Mouse (Mus musculus) forebrain, embryonic 16.5 days (tissue): ENCODE data around the gene Wdr66. TPM values are rescaled to one million over a fixed set of nuclear protein-coding genes. Genes with fewer than 3 reads are reported as not detected.
"Not testable (repeated sequence)": the region's sequence is repeated elsewhere in the genome, so short reads cannot be mapped to it uniquely, and the experiment has no call there.

Experiments used
- ATAC-seq: fragments of 200-750 bp; cut with Nextera tagmentation; 2 replicates; pipeline ENCODE4 v1.8.0; 2017; ENCODE audit warnings: mild to moderate bottlenecking, moderate library complexity
- H3K27ac ChIP-seq: fragments of 300-500 bp; sonication (generic); 2 replicates; pipeline ENCODE4 v1.5.1; 2014; ENCODE audit warnings: low read length, control low read depth
- H3K27me3 ChIP-seq: fragments of 300-500 bp; sonication (generic); replicated peaks from 2 replicates; pipeline ENCODE4 v1.6.1; 2014; ENCODE audit warnings: low read length; ENCODE audit not compliant: control insufficient read depth, insufficient read depth
- H3K36me3 ChIP-seq: fragments of 300-500 bp; sonication (generic); 2 replicates; pipeline ENCODE4 v1.6.1; 2014; ENCODE audit not compliant: control insufficient read depth, insufficient read depth
- H3K4me1 ChIP-seq: fragments of 300-500 bp; sonication (generic); replicated peaks from 2 replicates; pipeline ENCODE4 v1.6.1; 2014; ENCODE audit warnings: low read length; ENCODE audit not compliant: control insufficient read depth, insufficient read depth
- H3K4me2 ChIP-seq: fragments of 300-500 bp; sonication (generic); 2 replicates; pipeline ENCODE4 v1.6.1; 2014; ENCODE audit warnings: mild to moderate bottlenecking, low read length, control low read depth
- H3K4me3 ChIP-seq: fragments of 300-500 bp; sonication (generic); replicated peaks from 2 replicates; pipeline ENCODE4 v1.5.1; 2014; ENCODE audit warnings: mild to moderate bottlenecking, low read length, control low read depth
- H3K9ac ChIP-seq: fragments of 300-500 bp; sonication (generic); replicated peaks from 2 replicates; pipeline ENCODE4 v1.6.1; 2014; ENCODE audit warnings: low read depth, low read length, control low read depth
- H3K9me3 ChIP-seq: fragments of 300-500 bp; sonication (generic); 2 replicates; pipeline ENCODE4 v1.6.1; 2016; ENCODE audit warnings: low read length; ENCODE audit not compliant: control insufficient read depth
- WGBS: fragments of 180-500 bp; shearing (Covaris S2); extraction: QIAGEN DNeasy Blood & Tissue Kit; methylation state at CpG from one replicate; pipeline ENCODE4 v1.1.7; 2014; 5-methylcytosine and 5-hydroxymethylcytosine counted together
- polyA plus RNA-seq: library from polyadenylated mRNA; unstranded; fragments of >200 nt; fragmentation: Nextera tagmentation; extraction: Ambion mirVana; gene quantifications from 2 replicates; pipeline ENCODE4 v1.2.1, GENCODE M21; 2015

Gene Wdr66
- 1.5 and 1.9 TPM in 2 replicates for polyA plus RNA-seq

DNA sequence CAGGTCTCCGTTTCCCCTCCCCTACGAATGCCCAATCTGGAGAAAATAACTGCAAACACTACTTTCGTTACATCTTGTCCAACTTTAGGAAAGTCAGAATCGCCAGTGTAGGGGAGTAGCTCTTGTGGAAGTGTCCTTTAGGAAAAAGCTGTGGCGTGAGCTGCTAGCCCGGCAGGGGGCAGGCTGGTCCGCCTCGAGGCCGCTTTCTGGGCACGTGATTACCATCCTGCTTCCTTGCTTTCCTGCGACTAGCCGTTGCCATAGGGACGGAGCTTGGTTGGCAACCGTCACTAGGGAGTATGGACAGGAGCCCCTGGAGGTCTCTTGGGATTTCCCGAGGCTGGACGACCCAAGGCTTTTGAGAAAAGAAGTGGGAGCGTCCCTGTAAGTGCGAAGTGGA lies at the start of gene Wdr66:
Gene Wdr66 (plus strand): TSS at position 269 of the 400 bp plus-strand sequence.
- no peaks in the 10 kb centered on the region for H3K9me3 ChIP-seq
- no peaks in the 10 kb centered on the region for H3K27me3 ChIP-seq
- ATAC-seq: peak; percentile 93
- WGBS: 2% methylated on average over 18 of the region's 18 CpGs
- peaks cover 8% of the 10 kb centered on the region for H3K4me1 ChIP-seq
- H3K4me3 ChIP-seq: peak within 1 kb of the TSS; percentile 41
- H3K27ac ChIP-seq: no peak within 1 kb of the TSS
- peak within 1 kb of the TSS; percentile 74 for H3K4me2 ChIP-seq
- peak within 1 kb of the TSS; percentile 43; the same call in 1 of the 2 replicates for H3K9ac ChIP-seq
- H3K36me3 ChIP-seq: no peaks in the 10 kb centered on the region

DNA sequence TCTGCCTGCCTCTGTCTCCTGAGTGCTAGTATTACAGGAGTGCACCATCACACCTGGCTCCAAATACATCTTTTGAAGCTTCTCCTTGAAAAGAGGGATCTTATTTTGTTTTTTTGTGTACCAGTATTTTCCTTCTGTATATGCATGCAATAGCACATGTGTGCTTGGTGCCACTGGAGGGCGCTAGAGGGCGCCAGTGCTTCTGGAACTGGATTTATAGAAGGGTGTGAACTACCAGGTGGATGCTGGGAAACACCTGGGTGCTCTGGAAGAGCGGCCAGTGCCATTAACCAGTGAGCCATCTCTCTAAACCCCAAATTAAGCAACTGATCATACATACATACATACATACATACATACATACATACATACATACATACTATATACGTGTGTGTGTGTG lies 49.1 kb upstream of the Wdr66 start:
- not testable (repeated sequence) for H3K4me1 ChIP-seq, H3K27ac ChIP-seq, H3K27me3 ChIP-seq, H3K36me3 ChIP-seq, ATAC-seq, H3K4me3 ChIP-seq, H3K9ac ChIP-seq, H3K4me2 ChIP-seq, H3K9me3 ChIP-seq
- WGBS: 67% methylated on average over 3 of the region's 4 CpGs

DNA sequence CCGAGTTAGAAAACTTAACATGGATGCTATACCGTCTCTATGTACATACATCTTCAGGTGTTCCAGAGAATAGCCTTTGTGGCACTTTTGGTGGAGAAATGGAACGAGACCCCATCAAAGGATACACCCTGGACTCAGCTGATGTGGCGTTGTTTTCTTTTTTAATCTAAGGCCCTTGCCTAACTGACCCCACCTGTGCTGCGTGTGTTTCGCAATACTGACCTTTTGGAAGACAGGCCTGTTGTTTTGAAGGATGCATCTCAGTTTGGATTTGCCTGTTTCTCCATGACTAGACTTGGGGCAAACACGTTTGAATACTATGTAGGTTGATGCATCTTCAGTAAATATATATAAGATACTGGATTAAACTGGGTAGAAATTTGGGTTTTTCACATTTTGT lies 48.3 kb upstream of the Wdr66 start:
- H3K9ac ChIP-seq, H3K4me3 ChIP-seq, ATAC-seq, H3K27ac ChIP-seq, H3K4me2 ChIP-seq, H3K27me3 ChIP-seq, H3K4me1 ChIP-seq, H3K36me3 ChIP-seq, H3K9me3 ChIP-seq: not testable (repeated sequence)
- WGBS: 90% methylated on average over 7 of the region's 7 CpGs

DNA sequence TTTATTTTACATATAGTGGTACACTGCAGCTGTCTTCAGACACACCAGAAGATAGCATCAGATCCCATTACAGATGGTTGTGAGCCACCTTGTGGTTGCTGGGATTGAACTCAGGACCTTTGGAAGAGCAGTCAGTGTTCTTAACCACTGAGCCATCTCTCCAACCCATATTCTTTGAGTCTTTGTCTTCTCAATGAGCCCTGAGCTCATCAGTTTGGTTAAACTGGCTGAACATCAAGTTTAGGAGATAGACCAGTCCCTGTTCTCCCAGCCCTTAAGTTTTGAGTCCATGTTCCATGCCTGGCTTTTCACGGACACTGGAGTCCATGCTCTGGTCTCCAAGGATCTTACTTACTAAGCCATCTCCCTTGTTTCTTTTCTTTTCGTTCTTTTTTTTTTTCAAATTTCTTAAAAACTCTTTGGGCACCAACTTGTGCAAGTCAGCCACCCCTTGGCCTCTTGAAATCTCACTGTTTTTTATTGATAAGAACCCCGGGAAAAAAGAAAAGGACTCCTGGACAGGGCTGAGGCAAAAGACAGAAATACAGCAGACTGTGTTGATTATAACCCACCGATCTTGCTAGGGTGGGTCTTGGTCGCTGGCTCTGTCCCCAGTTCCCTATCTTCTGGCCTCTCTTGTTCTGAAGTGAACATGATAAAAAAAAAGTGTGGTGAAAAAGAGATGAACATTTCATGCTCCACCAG lies 29.4 kb upstream of the Wdr66 start:
- not testable (repeated sequence) for H3K27ac ChIP-seq, ATAC-seq, H3K9me3 ChIP-seq, H3K4me2 ChIP-seq, H3K4me3 ChIP-seq, H3K4me1 ChIP-seq, H3K36me3 ChIP-seq, H3K27me3 ChIP-seq, H3K9ac ChIP-seq
- 83% methylated on average over 3 of the region's 5 CpGs for WGBS

DNA sequence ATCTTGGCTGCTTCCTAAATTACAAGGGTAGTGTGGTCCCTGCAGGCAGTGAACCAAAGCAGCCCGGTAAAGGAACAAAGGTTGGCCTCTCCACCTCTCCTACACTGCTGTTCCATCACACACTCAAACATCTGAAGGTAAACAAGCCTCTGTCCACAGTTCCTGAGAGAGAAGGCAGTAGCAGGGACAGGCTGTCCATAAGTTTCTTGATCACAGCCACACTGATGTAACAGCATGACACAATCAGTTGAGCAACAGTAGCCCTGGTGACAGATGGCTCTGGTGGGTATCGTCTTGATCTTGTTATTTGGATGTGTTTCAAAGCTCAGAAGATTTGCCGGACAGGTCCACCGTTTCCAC lies 28.9 kb upstream of the Wdr66 start:
- Histone ChIP-seq H3K4me1 (no peaks in the 10 kb centered on the region), H3K9ac (no peak overlapping the region), H3K4me3 (no peak overlapping the region), H3K27me3 (no peaks in the 10 kb centered on the region), H3K9me3 (no peaks in the 10 kb centered on the region), H3K27ac (no peak overlapping the region), H3K36me3 (no peaks in the 10 kb centered on the region), H3K4me2 (no peak overlapping the region)
- 78% methylated on average over 4 of the region's 4 CpGs for WGBS
- ATAC-seq: no peak

DNA sequence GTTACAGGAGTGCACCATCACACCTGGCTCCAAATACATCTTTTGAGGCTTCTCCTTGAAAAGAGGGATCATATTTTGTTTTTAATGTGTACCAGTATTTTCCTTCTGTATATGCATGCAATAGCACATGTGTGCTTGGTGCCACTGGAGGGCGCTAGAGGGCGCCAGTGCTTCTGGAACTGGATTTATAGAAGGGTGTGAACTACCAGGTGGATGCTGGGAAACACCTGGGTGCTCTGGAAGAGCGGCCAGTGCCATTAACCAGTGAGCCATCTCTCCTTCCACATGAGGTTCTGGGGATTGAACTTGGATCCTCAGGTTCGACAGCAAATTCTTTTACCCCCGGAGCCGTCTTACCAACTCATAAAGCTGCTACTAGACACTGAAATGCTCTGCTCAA lies 28.0 kb upstream of the Wdr66 start:
- H3K4me1 ChIP-seq, H3K9me3 ChIP-seq, ATAC-seq, H3K9ac ChIP-seq, H3K27ac ChIP-seq, H3K36me3 ChIP-seq, H3K4me2 ChIP-seq, H3K27me3 ChIP-seq, H3K4me3 ChIP-seq: not testable (repeated sequence)
- 94% methylated on average over 4 of the region's 6 CpGs for WGBS

DNA sequence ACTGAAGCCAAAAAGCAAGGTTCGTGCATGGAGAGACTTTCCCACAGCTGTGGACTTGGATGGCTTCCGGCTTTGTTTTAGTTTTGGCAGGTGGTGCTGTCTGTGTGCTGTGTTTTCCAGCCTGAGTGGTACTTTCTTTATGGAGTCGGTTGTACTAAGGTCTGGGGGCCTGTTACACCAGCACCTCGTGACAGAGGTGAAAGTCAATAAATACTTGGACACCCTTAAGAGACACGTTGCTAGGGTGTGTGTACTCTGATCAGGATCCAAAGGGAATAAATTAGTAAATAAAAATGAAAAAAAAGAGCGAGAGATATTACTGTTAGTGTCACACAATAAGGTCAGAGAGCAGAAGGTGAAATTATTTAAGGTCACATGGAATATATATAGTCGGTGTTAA lies 25.1 kb upstream of the Wdr66 start:
- WGBS: 91% methylated on average over 7 of the region's 7 CpGs

DNA sequence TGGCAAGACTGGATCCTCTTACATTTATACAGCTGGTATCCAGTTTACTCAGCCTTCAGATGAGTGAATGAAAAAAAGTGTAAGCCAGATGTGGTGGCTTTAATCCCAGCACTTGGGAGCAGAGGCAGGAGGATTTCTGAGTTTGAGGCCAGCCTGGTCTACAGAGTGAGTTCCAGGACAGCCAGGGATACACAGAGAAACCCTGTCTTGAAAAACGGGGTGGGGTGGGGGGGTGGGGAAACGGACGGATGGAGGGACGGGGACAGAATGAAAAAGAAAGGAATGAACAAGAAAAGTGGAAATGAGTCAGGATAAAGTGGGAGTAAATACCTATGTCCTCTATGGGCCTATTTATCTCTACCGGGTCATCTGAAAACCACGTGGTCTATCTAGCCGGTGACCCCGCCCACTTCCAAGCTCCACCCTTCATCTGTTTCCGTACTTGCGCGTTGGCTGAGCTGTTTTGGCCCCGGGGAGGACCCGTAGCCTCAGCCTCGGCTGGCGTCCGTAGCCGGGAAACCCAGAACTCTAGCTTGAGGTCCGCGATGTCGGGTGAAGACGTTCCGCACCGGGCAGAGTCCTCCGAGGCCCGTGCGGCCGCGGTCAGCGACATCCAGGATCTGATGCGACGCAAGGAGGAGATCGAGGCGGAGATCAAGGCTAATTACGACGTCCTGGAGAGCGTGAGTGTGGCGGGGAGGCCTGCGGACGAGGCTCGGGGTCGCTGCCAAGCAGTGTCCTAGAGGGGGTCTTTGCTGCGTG lies 24.0 kb upstream of the Wdr66 start:
- Histone ChIP-seq H3K36me3 (no peaks in the 10 kb centered on the region), H3K4me3 (peak overlapping the region; percentile 88), H3K27ac (no peak overlapping the region), H3K4me1 (peaks cover 14% of the 10 kb centered on the region), H3K27me3 (no peaks in the 10 kb centered on the region), H3K9ac (peak overlapping the region; percentile 87), H3K4me2 (peak overlapping the region; percentile 79), H3K9me3 (no peaks in the 10 kb centered on the region)
- WGBS: 3% methylated on average over 42 of the region's 42 CpGs
- ATAC-seq: peak; percentile 87

More for the DNA sequence above, 25.1 kb upstream of the Wdr66 start:
- Histone ChIP-seq H3K27ac (no peak overlapping the region), H3K4me1 (peaks cover 14% of the 10 kb centered on the region), H3K9me3 (no peaks in the 10 kb centered on the region), H3K4me2 (no peak overlapping the region), H3K4me3 (no peak overlapping the region), H3K9ac (no peak overlapping the region), H3K36me3 (no peaks in the 10 kb centered on the region), H3K27me3 (no peaks in the 10 kb centered on the region)
- ATAC-seq: no peak

DNA sequence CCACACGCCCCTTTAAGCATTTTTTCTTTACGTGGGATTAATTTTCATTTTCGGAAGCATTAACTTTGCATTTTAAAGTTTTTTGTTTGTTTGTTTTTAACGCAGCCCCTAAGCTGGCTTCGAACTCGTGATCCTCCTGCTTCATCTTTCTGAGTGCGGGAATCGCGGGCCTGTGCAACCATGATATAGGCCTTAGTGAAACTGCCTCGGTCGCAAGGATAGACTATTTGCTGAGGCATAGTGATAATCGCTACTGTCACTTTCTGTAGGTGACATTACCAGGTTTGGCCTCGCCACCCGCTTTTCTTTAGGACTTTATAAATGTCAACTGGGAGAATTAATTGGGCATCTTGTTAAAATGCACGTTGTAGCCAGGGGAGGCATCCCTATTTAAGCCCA lies 23.4 kb upstream of the Wdr66 start:
- H3K36me3 ChIP-seq: no peaks in the 10 kb centered on the region
- WGBS: 5% methylated on average over 15 of the region's 15 CpGs
- H3K9ac ChIP-seq: peak overlapping the region; percentile 87
- H3K4me1 ChIP-seq: peaks cover 14% of the 10 kb centered on the region
- peak overlapping the region; percentile 88 for H3K4me3 ChIP-seq
- no peak overlapping the region for H3K27ac ChIP-seq
- H3K9me3 ChIP-seq: no peaks in the 10 kb centered on the region
- peak overlapping the region; percentile 79 for H3K4me2 ChIP-seq
- H3K27me3 ChIP-seq: no peaks in the 10 kb centered on the region
- no peak for ATAC-seq
